Mouse (Mus musculus): Measurements from ENCODE around the gene Smarca2. TPM values are rescaled to one million over a fixed set of nuclear protein-coding genes. Genes with fewer than 3 reads are reported as not detected.

Gene Smarca2
- polyA plus RNA-seq, 1 experiment, result 23.4 TPM

GRCm38 (mm10) chr19:26613665-26614064, 8.8 kb downstream of the Smarca2 start:
- no peak overlapping the region for H3K4me3 ChIP-seq (ENCODE audit: extremely low read depth, insufficient read depth, insufficient read length)
- DNase-seq (ENCODE audit: low read depth in 1 of 2, low spot score in 2 of 2), result no peak
- WGBS, result 72% methylated on average over 5 of the region's 5 CpGs
- H3K4me1 ChIP-seq (ENCODE audit: control insufficient read depth, insufficient read depth, insufficient read length), result no peaks in the 10 kb centered on the region; the same call in 1 of the 2 replicates
- H3K36me3 ChIP-seq (ENCODE audit: control insufficient read depth, insufficient read depth, low read length), result peaks cover 2% of the 10 kb centered on the region; the same call in 1 of the 2 replicates
- TF ChIP-seq CTCF (IDR thresholded peaks at IDR 0.05; ENCODE audit: extremely low read depth, insufficient read depth, insufficient read length, insufficient replicate concordance) (no peak), POLR2A (IDR thresholded peaks at IDR 0.05; ENCODE audit: low read depth, low read length) (no peak)
- no peaks in the 10 kb centered on the region for H3K27me3 ChIP-seq (ENCODE audit: control insufficient read depth, insufficient read depth, low read length)
- H3K27ac ChIP-seq (ENCODE audit: insufficient read depth, low read length), result no peak overlapping the region

GRCm38 (mm10) chr19:26616271-26616670, 11.4 kb downstream of the Smarca2 start:
- 92% methylated on average over 1 of the region's 1 CpGs for WGBS
- no peak for DNase-seq (ENCODE audit: low read depth in 1 of 2, low spot score in 2 of 2)
- Histone ChIP-seq H3K4me1 (ENCODE audit: control insufficient read depth, insufficient read depth, insufficient read length) (no peaks in the 10 kb centered on the region; the same call in 1 of the 2 replicates), H3K27me3 (ENCODE audit: control insufficient read depth, insufficient read depth, low read length) (no peaks in the 10 kb centered on the region), H3K27ac (ENCODE audit: insufficient read depth, low read length) (no peak overlapping the region), H3K4me3 (ENCODE audit: extremely low read depth, insufficient read depth, insufficient read length) (no peak overlapping the region), H3K36me3 (ENCODE audit: control insufficient read depth, insufficient read depth, low read length) (peaks cover 17% of the 10 kb centered on the region)
- TF ChIP-seq POLR2A (IDR thresholded peaks at IDR 0.05; ENCODE audit: low read depth, low read length) (no peak), CTCF (IDR thresholded peaks at IDR 0.05; ENCODE audit: extremely low read depth, insufficient read depth, insufficient read length, insufficient replicate concordance) (no peak)

- TF ChIP-seq CTCF (IDR thresholded peaks at IDR 0.05; ENCODE audit: extremely low read depth, insufficient read depth, insufficient read length, insufficient replicate concordance) (no peak), POLR2A (IDR thresholded peaks at IDR 0.05; ENCODE audit: low read depth, low read length) (no peak)
- WGBS, result 88% methylated on average over 5 of the region's 5 CpGs
These were observed 12.4 kb downstream of the Smarca2 start for GRCm38 (mm10) chr19:26617287-26617686.

GRCm38 (mm10) chr19:26630712-26631235, 25.9 kb downstream of the Smarca2 start:
- no peak for DNase-seq (ENCODE audit: low read depth in 1 of 2, low spot score in 2 of 2)
- 86% methylated on average over 8 of the region's 8 CpGs for WGBS
- Histone ChIP-seq H3K4me1 (ENCODE audit: control insufficient read depth, insufficient read depth, insufficient read length) (no peaks in the 10 kb centered on the region), H3K27ac (ENCODE audit: insufficient read depth, low read length) (no peak overlapping the region), H3K27me3 (ENCODE audit: control insufficient read depth, insufficient read depth, low read length) (no peaks in the 10 kb centered on the region), H3K36me3 (ENCODE audit: control insufficient read depth, insufficient read depth, low read length) (peaks cover 34% of the 10 kb centered on the region), H3K4me3 (ENCODE audit: extremely low read depth, insufficient read depth, insufficient read length) (no peak overlapping the region)
- TF ChIP-seq POLR2A (IDR thresholded peaks at IDR 0.05; ENCODE audit: low read depth, low read length) (no peak), CTCF (IDR thresholded peaks at IDR 0.05; ENCODE audit: extremely low read depth, insufficient read depth, insufficient read length, insufficient replicate concordance) (no peak)

More at GRCm38 (mm10) chr19:26617287-26617686, 12.4 kb downstream of the Smarca2 start:
- Histone ChIP-seq H3K4me1 (ENCODE audit: control insufficient read depth, insufficient read depth, insufficient read length) (no peaks in the 10 kb centered on the region; the same call in 1 of the 2 replicates), H3K27me3 (ENCODE audit: control insufficient read depth, insufficient read depth, low read length) (no peaks in the 10 kb centered on the region), H3K4me3 (ENCODE audit: extremely low read depth, insufficient read depth, insufficient read length) (no peak overlapping the region), H3K27ac (ENCODE audit: insufficient read depth, low read length) (no peak overlapping the region), H3K36me3 (ENCODE audit: control insufficient read depth, insufficient read depth, low read length) (peaks cover 22% of the 10 kb centered on the region)
- DNase-seq (ENCODE audit: low read depth in 1 of 2, low spot score in 2 of 2), result no peak

- Histone ChIP-seq H3K27ac (ENCODE audit: insufficient read depth, low read length) (no peak overlapping the region), H3K27me3 (ENCODE audit: control insufficient read depth, insufficient read depth, low read length) (no peaks in the 10 kb centered on the region), H3K4me3 (ENCODE audit: extremely low read depth, insufficient read depth, insufficient read length) (no peak overlapping the region), H3K36me3 (ENCODE audit: control insufficient read depth, insufficient read depth, low read length) (peaks cover 34% of the 10 kb centered on the region), H3K4me1 (ENCODE audit: control insufficient read depth, insufficient read depth, insufficient read length) (no peaks in the 10 kb centered on the region)
- DNase-seq (ENCODE audit: low read depth in 1 of 2, low spot score in 2 of 2), result no peak
- WGBS, result 90% methylated on average over 5 of the region's 5 CpGs
- TF ChIP-seq CTCF (IDR thresholded peaks at IDR 0.05; ENCODE audit: extremely low read depth, insufficient read depth, insufficient read length, insufficient replicate concordance) (no peak), POLR2A (IDR thresholded peaks at IDR 0.05; ENCODE audit: low read depth, low read length) (no peak)
These were observed 27.4 kb downstream of the Smarca2 start for GRCm38 (mm10) chr19:26632228-26632627.

- whole genome bisulfite sequencing, result 95% methylated on average over 13 of the region's 13 CpGs
- DNase-seq (ENCODE audit: low read depth in 1 of 2, low spot score in 2 of 2), result no peak
- TF ChIP-seq POLR2A (IDR thresholded peaks at IDR 0.05; ENCODE audit: low read depth, low read length) (no peak), CTCF (IDR thresholded peaks at IDR 0.05; ENCODE audit: extremely low read depth, insufficient read depth, insufficient read length, insufficient replicate concordance) (no peak)
- no peak overlapping the region for H3K27ac ChIP-seq (ENCODE audit: insufficient read depth, low read length)
- H3K4me1 ChIP-seq (ENCODE audit: control insufficient read depth, insufficient read depth, insufficient read length), result no peaks in the 10 kb centered on the region; the same call in 1 of the 2 replicates
- no peaks in the 10 kb centered on the region for H3K27me3 ChIP-seq (ENCODE audit: control insufficient read depth, insufficient read depth, low read length)
- no peak overlapping the region for H3K4me3 ChIP-seq (ENCODE audit: extremely low read depth, insufficient read depth, insufficient read length)
- H3K36me3 ChIP-seq (ENCODE audit: control insufficient read depth, insufficient read depth, low read length), result peaks cover 11% of the 10 kb centered on the region
These were observed 35.7 kb downstream of the Smarca2 start for GRCm38 (mm10) chr19:26640556-26640955.

GRCm38 (mm10) chr19:26641269-26641668, 36.4 kb downstream of the Smarca2 start:
- peaks cover 10% of the 10 kb centered on the region for H3K36me3 ChIP-seq (ENCODE audit: control insufficient read depth, insufficient read depth, low read length)
- H3K4me3 ChIP-seq (ENCODE audit: extremely low read depth, insufficient read depth, insufficient read length), result no peak overlapping the region
- no peak overlapping the region for H3K27ac ChIP-seq (ENCODE audit: insufficient read depth, low read length)
- peaks cover 3% of the 10 kb centered on the region for H3K4me1 ChIP-seq (ENCODE audit: control insufficient read depth, insufficient read depth, insufficient read length)
- no peaks in the 10 kb centered on the region for H3K27me3 ChIP-seq (ENCODE audit: control insufficient read depth, insufficient read depth, low read length)
- TF ChIP-seq CTCF (IDR thresholded peaks at IDR 0.05; ENCODE audit: extremely low read depth, insufficient read depth, insufficient read length, insufficient replicate concordance) (no peak), POLR2A (IDR thresholded peaks at IDR 0.05; ENCODE audit: low read depth, low read length) (no peak)
- DNase-seq (ENCODE audit: low read depth in 1 of 2, low spot score in 2 of 2), result no peak
- WGBS, result 38% methylated on average over 10 of the region's 10 CpGs

Data from spleen, adult 2 months (tissue).